Mouse (Mus musculus): ENCODE results near the gene 4931406P16Rik. TPM values are rescaled to one million over a fixed set of nuclear protein-coding genes. Genes with fewer than 3 reads are reported as not detected.

The 4931406P16Rik gene
- 41.8 TPM for polyA plus RNA-seq (2017; shearing (Covaris generic))

DNA sequence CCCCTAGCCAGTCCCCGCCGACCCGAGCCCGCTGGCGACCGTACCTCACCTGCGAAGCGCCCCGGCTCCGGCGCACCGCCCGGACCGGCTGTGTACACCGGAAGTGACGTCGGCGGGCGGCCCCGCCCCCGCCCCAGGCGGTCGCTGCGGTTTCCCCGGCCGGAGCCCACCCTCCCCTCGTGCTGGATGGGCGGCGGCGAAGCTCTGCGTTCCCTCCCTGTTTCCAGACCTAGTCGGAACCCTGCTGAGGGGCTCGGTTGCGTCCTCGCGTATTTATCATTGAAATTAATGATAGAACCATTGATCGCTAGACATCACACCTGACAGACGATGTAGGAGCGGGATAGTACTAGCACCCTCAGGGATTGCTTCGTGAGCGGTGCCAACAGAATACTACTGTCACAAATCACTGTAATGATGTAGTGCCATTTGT lies at the start of gene 4931406P16Rik:
Gene 4931406P16Rik (minus strand): TSS at position 109 of the 433 bp plus-strand sequence.

DNA sequence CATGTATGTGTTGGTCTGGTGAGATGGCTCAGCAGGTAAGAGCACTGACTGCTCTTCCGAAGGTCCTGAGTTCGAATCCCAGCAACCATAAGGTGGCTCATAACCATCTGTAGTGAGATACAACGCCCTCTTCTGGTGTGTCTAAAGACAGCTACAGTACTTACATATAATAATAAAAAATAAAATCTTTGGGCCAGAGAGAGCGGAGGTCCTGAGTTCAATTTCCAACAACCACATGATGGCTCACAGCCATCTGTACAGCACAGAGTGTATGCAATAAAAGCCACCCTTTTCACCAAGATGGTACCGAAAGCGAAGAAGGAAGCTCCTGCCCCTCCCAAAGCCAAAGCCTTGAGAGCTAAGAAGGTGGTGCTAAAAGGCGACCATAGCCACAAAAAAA lies 62.6 kb downstream of the 4931406P16Rik start, which contains the start of gene Gm6096:
Gene Gm6096 (plus strand): TSS at position 301 of the 400 bp plus-strand sequence.

DNA sequence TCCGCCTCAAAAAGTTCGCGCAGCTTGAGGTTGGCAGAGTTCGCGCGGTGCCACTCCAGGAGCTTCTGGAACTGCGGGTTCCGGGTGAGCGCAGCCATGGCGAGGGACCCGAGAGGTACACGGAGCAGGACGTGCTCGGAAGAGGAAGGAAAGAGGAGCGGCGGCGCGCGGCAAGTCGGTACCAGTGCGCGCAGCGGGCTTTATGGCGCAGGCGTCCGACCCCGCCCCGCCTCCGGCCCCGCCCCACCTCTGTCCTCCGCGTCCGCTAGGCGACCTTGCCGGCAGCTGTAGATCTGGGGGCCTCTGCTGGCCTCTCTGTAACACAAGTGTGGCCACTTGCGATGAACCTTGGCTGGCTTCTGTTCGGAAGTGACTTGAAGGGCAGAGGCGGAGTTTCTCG lies 83.2 kb downstream of the 4931406P16Rik start, which contains the start of gene Gpi1:
Gene Gpi1 (minus strand): TSS at position 221 of the 400 bp plus-strand sequence.

DNA sequence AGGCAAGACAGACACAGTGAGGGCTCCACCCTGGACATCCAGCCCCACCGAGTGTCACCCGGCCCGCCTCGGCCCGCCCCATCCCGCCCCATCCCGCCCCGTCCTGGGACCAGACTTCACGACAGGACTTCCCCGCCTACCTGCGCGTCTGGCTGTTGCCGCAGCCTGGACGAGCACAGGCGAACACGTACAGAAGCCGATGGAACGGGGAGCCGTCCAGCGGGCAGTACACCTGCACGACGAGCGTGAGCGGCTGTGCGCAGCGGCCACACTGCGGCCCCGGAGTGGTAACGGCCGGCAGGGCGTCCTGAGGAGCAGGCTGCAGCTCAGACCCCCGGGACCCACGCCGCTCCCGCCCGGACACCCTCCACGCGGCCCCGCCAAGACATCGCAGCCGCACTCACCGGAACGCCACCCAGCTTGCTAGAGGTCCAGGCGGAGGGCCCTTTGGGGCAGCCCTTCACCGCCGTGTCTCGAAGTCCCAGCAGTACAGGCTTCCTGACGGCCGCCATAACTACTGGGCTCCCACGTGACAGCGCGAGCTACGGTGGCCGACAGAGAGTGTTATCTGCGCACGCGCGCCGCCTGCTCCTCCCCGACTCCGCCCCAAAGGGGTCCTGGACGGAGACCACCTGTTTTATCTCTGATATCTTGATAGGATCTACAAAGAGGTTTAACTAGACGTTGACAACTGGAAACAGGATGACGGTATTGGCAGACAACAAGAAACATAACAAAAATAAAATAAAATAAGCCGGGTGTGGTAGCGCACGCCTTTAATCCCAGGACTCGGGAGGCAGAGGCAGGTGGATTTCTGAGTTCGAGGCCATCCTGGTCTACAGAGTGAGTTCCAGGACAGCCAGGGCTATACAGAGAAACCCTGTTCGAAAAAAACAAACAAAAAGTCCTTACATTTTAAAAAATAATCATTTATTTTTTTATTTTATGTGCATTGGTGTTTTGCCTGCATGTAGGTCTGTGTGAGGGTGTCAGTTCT lies 116.9 kb downstream of the 4931406P16Rik start, which contains the start of gene Pdcd2l:
Gene Pdcd2l (minus strand): TSS at position 530 of the 997 bp plus-strand sequence.

Other genes with a start within 250 kb of the 4931406P16Rik start
- not detected for gene Scgb1b30, start 218.1 kb downstream of the 4931406P16Rik start, polyA plus RNA-seq (2017; shearing (Covaris generic))
- gene Wtip, start 180.3 kb downstream of the 4931406P16Rik start, polyA plus RNA-seq (2017; shearing (Covaris generic)) = not detected
- 95.1 TPM for gene Uba2, start 144.0 kb downstream of the 4931406P16Rik start, polyA plus RNA-seq (2017; shearing (Covaris generic))
- gene Pdcd2l, start 116.9 kb downstream of the 4931406P16Rik start, polyA plus RNA-seq (2017; shearing (Covaris generic)) = 33.5 TPM
- 259 TPM for gene Gpi1, start 83.2 kb downstream of the 4931406P16Rik start, polyA plus RNA-seq (2017; shearing (Covaris generic))
- 2.3 TPM for gene Gm6096, start 62.5 kb downstream of the 4931406P16Rik start, polyA plus RNA-seq (2017; shearing (Covaris generic))
- gene Lsm14a, start 79.8 kb upstream of the 4931406P16Rik start, polyA plus RNA-seq (2017; shearing (Covaris generic)) = 165 TPM